Mouse (Mus musculus): Measurements from ENCODE around the gene Nradd. TPM values are rescaled to one million over a fixed set of nuclear protein-coding genes. Genes with fewer than 3 reads are reported as not detected.
A peak's percentile ranks its signal among the peaks of the same experiment; 100 is the strongest.

Gene Nradd
- polyA plus RNA-seq, 1 experiment from 2014 or later, result 21.2 TPM

GRCm38 (mm10) chr9:110654726-110655650, 30.7 kb upstream of the Nradd start:
- Histone ChIP-seq H3K36me3 (ENCODE audit: control insufficient read depth, insufficient read depth, low read length) (no peaks in the 10 kb centered on the region), H3K9me3 (ENCODE audit: control insufficient read depth, low read length) (no peaks in the 10 kb centered on the region), H3K27me3 (replicated peaks; ENCODE audit: control insufficient read depth, insufficient read depth, low read length) (peaks cover 33% of the 10 kb centered on the region), H3K27ac (replicated peaks; ENCODE audit: low read depth, low read length) (no peak overlapping the region), H3K9ac (ENCODE audit: low read depth, low read length) (0 out of 2 replicates have a peak overlapping the region, but pooled peaks have one; percentile 19), H3K4me2 (ENCODE audit: low read depth, low read length) (peak overlapping the region; percentile 98), H3K4me1 (ENCODE audit: control insufficient read depth, insufficient read depth, low read length) (peaks cover 18% of the 10 kb centered on the region), H3K4me3 (ENCODE audit: low read depth, low read length) (peak overlapping the region; percentile 64; the same call in 1 of the 2 replicates)
- 81% methylated on average over 19 of the region's 19 CpGs for WGBS
- DNase-seq (ENCODE audit: low spot score) (no peak), ATAC-seq (ENCODE audit: low read depth) (no peak)

- DNase-seq (ENCODE audit: low spot score), result peak; percentile 91
These were observed 29.6 kb upstream of the Nradd start, which contains the start of gene Nbeal2 for GRCm38 (mm10) chr9:110653655-110654461. TSS of gene Nbeal2 (minus strand) at chr9:110654161.

DNA sequence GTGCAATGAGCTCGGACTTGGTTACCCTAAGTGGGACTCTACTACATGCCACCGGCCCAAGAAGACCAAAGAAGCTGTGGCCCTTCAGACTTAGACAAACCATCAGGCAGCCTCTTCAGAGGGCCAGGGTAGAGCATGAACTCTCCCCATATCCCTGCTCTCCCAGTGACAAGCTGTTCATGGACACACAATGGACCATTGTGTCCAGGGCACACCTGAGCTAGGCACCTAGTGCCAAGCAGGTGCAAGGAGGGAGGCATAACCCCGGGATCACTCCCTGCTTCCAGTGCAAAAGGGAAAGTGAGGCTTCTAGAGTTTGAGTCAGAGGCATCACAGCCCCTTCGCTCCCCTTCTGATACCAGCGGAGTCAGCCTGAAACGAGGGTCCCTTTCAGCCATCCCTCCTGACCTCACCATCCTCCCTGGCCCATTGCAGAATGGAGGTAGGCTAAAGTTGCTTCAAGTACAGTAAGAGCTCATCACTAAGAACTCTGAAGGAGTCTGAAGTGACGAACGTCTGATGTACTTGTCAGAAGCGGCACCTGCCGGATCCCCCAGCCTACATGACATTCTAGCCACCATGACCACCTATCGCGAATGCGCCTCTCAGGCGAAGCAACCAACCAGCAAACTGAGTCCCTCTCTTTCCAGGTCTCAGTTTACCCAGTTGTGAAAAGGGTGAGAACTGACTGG, 28.9 kb upstream of the Nradd start:
- DNase-seq (ENCODE audit: low spot score) (no peak), ATAC-seq (ENCODE audit: low read depth) (no peak)
- WGBS, result 19% methylated on average over 14 of the region's 14 CpGs
- Histone ChIP-seq H3K9ac (ENCODE audit: low read depth, low read length) (peak overlapping the region; percentile 63), H3K27me3 (replicated peaks; ENCODE audit: control insufficient read depth, insufficient read depth, low read length) (peaks cover 33% of the 10 kb centered on the region), H3K4me2 (ENCODE audit: low read depth, low read length) (peak overlapping the region; percentile 98), H3K36me3 (ENCODE audit: control insufficient read depth, insufficient read depth, low read length) (no peaks in the 10 kb centered on the region), H3K27ac (replicated peaks; ENCODE audit: low read depth, low read length) (no peak overlapping the region), H3K4me3 (ENCODE audit: low read depth, low read length) (peak overlapping the region; percentile 64), H3K4me1 (ENCODE audit: control insufficient read depth, insufficient read depth, low read length) (peaks cover 18% of the 10 kb centered on the region), H3K9me3 (ENCODE audit: control insufficient read depth, low read length) (no peaks in the 10 kb centered on the region)

More at GRCm38 (mm10) chr9:110653655-110654461, 29.6 kb upstream of the Nradd start, which contains the start of gene Nbeal2:
- H3K4me1 ChIP-seq (ENCODE audit: control insufficient read depth, insufficient read depth, low read length), result peaks cover 18% of the 10 kb centered on the region
- H3K27ac ChIP-seq (replicated peaks; ENCODE audit: low read depth, low read length), result no peak within 1 kb of the TSS
- H3K36me3 ChIP-seq (ENCODE audit: control insufficient read depth, insufficient read depth, low read length), result no peaks in the 10 kb centered on the region
- H3K9ac ChIP-seq (ENCODE audit: low read depth, low read length), result peak within 1 kb of the TSS; percentile 63
- peak; percentile 76 for ATAC-seq (ENCODE audit: low read depth)
- H3K4me3 ChIP-seq (ENCODE audit: low read depth, low read length), result peak within 1 kb of the TSS; percentile 64
- peaks cover 33% of the 10 kb centered on the region for H3K27me3 ChIP-seq (replicated peaks; ENCODE audit: control insufficient read depth, insufficient read depth, low read length)
- under 1% methylated on average over 35 of the region's 75 CpGs for WGBS
- no peaks in the 10 kb centered on the region for H3K9me3 ChIP-seq (ENCODE audit: control insufficient read depth, low read length)
- H3K4me2 ChIP-seq (ENCODE audit: low read depth, low read length), result peak within 1 kb of the TSS; percentile 98

GRCm38 (mm10) chr9:110651931-110652722, 27.9 kb upstream of the Nradd start:
- Histone ChIP-seq H3K4me2 (ENCODE audit: low read depth, low read length) (peak overlapping the region; percentile 98), H3K4me1 (ENCODE audit: control insufficient read depth, insufficient read depth, low read length) (peaks cover 11% of the 10 kb centered on the region), H3K9ac (ENCODE audit: low read depth, low read length) (no peak overlapping the region), H3K4me3 (ENCODE audit: low read depth, low read length) (peak overlapping the region; percentile 64; the same call in 1 of the 2 replicates), H3K27ac (replicated peaks; ENCODE audit: low read depth, low read length) (0 out of 2 replicates have a peak overlapping the region, but pooled peaks have one; percentile 25), H3K9me3 (ENCODE audit: control insufficient read depth, low read length) (no peaks in the 10 kb centered on the region), H3K36me3 (ENCODE audit: control insufficient read depth, insufficient read depth, low read length) (no peaks in the 10 kb centered on the region), H3K27me3 (replicated peaks; ENCODE audit: control insufficient read depth, insufficient read depth, low read length) (peaks cover 33% of the 10 kb centered on the region)
- DNase-seq (ENCODE audit: low spot score), result peak; percentile 68
- ATAC-seq (ENCODE audit: low read depth), result no peak
- WGBS, result 28% methylated on average over 13 of the region's 13 CpGs

DNA sequence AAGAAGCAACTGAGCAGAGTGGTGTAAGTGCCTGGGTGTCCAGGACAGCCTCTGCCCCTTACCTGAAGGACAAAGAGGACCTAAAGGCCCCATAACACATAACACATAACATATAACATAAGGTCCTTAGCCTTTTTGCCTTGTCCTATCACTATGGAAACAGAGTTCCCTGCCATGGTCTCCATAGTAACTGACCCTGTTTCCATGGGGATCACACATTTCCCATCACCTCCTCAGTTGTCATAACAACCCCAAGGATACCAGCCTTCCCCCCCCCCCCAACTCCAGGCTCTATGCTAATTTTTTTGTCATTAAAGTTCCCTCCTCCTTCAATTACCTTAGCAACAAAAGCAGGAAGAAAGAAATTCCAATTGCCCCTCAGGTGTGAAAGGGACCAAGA, 25.5 kb upstream of the Nradd start:
- Histone ChIP-seq H3K27me3 (replicated peaks; ENCODE audit: control insufficient read depth, insufficient read depth, low read length) (peaks cover 33% of the 10 kb centered on the region), H3K27ac (replicated peaks; ENCODE audit: low read depth, low read length) (no peak overlapping the region), H3K4me3 (ENCODE audit: low read depth, low read length) (no peak overlapping the region), H3K4me2 (ENCODE audit: low read depth, low read length) (no peak overlapping the region), H3K9me3 (ENCODE audit: control insufficient read depth, low read length) (no peaks in the 10 kb centered on the region), H3K4me1 (ENCODE audit: control insufficient read depth, insufficient read depth, low read length) (peaks cover 5% of the 10 kb centered on the region; the same call in 1 of the 2 replicates), H3K9ac (ENCODE audit: low read depth, low read length) (no peak overlapping the region), H3K36me3 (ENCODE audit: control insufficient read depth, insufficient read depth, low read length) (no peaks in the 10 kb centered on the region)
- no peak for DNase-seq (ENCODE audit: low spot score)
- no peak for ATAC-seq (ENCODE audit: low read depth)

DNA sequence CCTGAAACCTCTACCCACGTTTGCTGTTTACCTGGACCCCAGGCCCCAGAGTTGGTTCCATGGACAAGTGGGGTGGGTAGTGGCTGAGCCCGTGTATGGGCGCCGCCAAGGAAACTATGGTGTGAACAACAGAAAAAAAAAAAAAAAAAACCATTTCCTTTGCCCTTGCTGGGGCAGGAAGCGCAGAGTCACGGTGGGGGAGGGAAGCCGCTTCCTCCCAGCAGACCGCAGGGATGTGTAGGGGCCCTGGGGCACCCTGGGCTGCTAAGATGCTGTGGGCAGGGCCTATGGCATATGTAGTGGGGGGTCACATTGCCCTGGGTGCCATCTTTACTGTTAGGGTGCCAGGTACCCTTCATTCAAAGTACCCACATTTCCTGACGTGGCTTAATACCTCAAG, 21.0 kb upstream of the Nradd start:
- 79% methylated on average over 8 of the region's 9 CpGs for WGBS
- no peak for ATAC-seq (ENCODE audit: low read depth)
- Histone ChIP-seq H3K27ac (replicated peaks; ENCODE audit: low read depth, low read length) (no peak overlapping the region), H3K27me3 (replicated peaks; ENCODE audit: control insufficient read depth, insufficient read depth, low read length) (no peaks in the 10 kb centered on the region), H3K4me2 (ENCODE audit: low read depth, low read length) (no peak overlapping the region), H3K4me1 (ENCODE audit: control insufficient read depth, insufficient read depth, low read length) (no peaks in the 10 kb centered on the region), H3K36me3 (ENCODE audit: control insufficient read depth, insufficient read depth, low read length) (no peaks in the 10 kb centered on the region), H3K4me3 (ENCODE audit: low read depth, low read length) (no peak overlapping the region), H3K9me3 (ENCODE audit: control insufficient read depth, low read length) (no peaks in the 10 kb centered on the region), H3K9ac (ENCODE audit: low read depth, low read length) (no peak overlapping the region)
- DNase-seq (ENCODE audit: low spot score), result no peak

DNA sequence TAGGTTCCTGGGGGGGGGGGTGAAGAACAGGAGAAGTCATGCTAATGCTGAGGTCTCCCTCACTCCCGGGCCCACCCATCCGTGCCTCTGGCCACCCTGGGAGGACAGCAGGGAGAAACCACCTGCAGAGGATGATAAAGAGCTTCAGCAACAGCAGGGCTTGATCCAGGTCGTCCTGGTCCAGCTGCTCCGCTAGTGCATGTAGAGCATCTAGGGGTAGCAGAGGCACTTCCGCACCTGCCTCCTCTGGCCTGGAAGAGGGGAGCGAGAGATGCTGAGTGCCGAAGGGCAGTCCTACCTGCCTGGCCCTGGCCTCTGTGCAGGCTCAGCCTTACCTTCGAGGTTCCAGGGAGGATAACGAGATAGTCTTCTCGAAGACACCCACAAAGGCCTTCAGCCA, 20.0 kb upstream of the Nradd start:
- Histone ChIP-seq H3K27me3 (replicated peaks; ENCODE audit: control insufficient read depth, insufficient read depth, low read length) (no peaks in the 10 kb centered on the region), H3K4me1 (ENCODE audit: control insufficient read depth, insufficient read depth, low read length) (no peaks in the 10 kb centered on the region), H3K9ac (ENCODE audit: low read depth, low read length) (no peak overlapping the region), H3K36me3 (ENCODE audit: control insufficient read depth, insufficient read depth, low read length) (no peaks in the 10 kb centered on the region), H3K9me3 (ENCODE audit: control insufficient read depth, low read length) (no peaks in the 10 kb centered on the region), H3K27ac (replicated peaks; ENCODE audit: low read depth, low read length) (no peak overlapping the region), H3K4me3 (ENCODE audit: low read depth, low read length) (no peak overlapping the region), H3K4me2 (ENCODE audit: low read depth, low read length) (no peak overlapping the region)
- DNase-seq (ENCODE audit: low spot score) (no peak), ATAC-seq (ENCODE audit: low read depth) (no peak)
- WGBS, result 83% methylated on average over 10 of the region's 10 CpGs
